Mouse (Mus musculus): ENCODE results near the gene Entpd8. TPM values are rescaled to one million over a fixed set of nuclear protein-coding genes. Genes with fewer than 3 reads are reported as not detected.

Entpd8 gene
- polyA plus RNA-seq, 1 experiment = 0.58 TPM

DNA sequence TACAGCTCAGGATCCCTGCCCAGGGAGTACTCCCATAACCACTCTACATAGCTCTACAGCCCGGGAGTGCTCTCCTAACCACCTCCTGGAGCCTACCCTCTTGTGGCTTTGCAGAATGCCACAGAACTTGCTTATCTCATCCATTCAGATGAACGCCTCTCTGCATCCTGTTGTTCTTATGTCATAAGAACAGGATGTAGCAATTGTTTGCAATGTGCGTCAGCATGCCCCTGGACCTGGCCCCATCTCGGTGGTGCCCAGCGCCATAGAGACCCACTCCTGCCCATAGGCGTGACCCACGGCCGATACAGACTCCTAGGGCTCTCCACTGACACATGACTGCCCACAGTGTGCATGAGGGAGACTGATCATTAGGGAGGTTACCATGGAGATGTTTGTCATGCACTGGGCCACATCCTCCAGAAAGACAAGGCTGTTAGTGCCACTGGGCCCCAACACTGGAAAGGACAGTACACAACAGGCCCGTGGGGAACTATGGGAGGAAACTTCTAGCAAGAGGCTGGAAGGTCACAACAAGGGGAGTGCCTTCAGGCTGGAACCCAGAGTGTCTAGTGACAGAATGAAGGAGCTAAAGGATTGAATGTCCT lies 31.2 kb downstream of the Entpd8 start:
- no peak overlapping the region for H3K27ac ChIP-seq (ENCODE audit: control insufficient read depth, insufficient read depth, low read length)
- DNase-seq = no peak
- WGBS = 6% methylated on average over 9 of the region's 9 CpGs

DNA sequence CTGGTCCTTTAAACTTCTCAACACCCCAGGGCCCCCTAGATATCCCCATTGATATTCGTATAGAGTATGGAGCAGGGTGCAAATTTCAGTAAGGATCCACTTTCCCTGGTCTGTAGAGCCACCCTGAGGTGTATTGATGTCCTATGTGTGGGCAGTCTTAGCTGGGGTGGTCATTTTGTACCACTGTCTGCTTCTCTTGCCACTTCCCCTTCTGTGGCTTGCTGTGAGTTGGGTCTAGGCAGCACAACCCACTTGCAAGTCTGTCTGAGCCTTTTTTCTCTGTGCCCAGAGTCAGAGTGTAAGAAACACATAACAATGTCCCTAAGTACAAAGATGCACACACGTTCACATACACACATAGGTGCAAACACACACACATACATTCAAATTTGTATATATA lies 34.2 kb downstream of the Entpd8 start:
- TF ChIP-seq POLR2A (IDR thresholded peaks at IDR 0.05; ENCODE audit: control insufficient read depth, extremely low read depth, insufficient read depth, low read length, poor library complexity) (no peak), CTCF (IDR thresholded peaks at IDR 0.05; ENCODE audit: borderline replicate concordance, control insufficient read depth, extremely low read depth, insufficient read depth, low read length, poor library complexity) (no peak)
- Histone ChIP-seq H3K27ac (ENCODE audit: control insufficient read depth, insufficient read depth, low read length) (no peak overlapping the region), H3K4me3 (ENCODE audit: control insufficient read depth, insufficient read depth, low read length) (no peak overlapping the region), H3K36me3 (ENCODE audit: control insufficient read depth, insufficient read depth, low read length) (no peaks in the 10 kb centered on the region), H3K4me1 (replicated peaks; ENCODE audit: control insufficient read depth, insufficient read depth, low read length) (peaks cover 8% of the 10 kb centered on the region), H3K27me3 (ENCODE audit: control insufficient read depth, insufficient read depth, low read length) (no peaks in the 10 kb centered on the region)
- WGBS = 36% methylated on average over 2 of the region's 2 CpGs
- DNase-seq = no peak

More for the DNA sequence above, 31.2 kb downstream of the Entpd8 start:
- H3K27me3 ChIP-seq (ENCODE audit: control insufficient read depth, insufficient read depth, low read length) = no peaks in the 10 kb centered on the region
- no peak overlapping the region for H3K4me3 ChIP-seq (ENCODE audit: control insufficient read depth, insufficient read depth, low read length)
- H3K36me3 ChIP-seq (ENCODE audit: control insufficient read depth, insufficient read depth, low read length) = no peaks in the 10 kb centered on the region
- H3K4me1 ChIP-seq (replicated peaks; ENCODE audit: control insufficient read depth, insufficient read depth, low read length) = peaks cover 8% of the 10 kb centered on the region
- TF ChIP-seq POLR2A (IDR thresholded peaks at IDR 0.05; ENCODE audit: control insufficient read depth, extremely low read depth, insufficient read depth, low read length, poor library complexity) = no peak
- no peak for TF ChIP-seq CTCF (IDR thresholded peaks at IDR 0.05; ENCODE audit: borderline replicate concordance, control insufficient read depth, extremely low read depth, insufficient read depth, low read length, poor library complexity)

DNA sequence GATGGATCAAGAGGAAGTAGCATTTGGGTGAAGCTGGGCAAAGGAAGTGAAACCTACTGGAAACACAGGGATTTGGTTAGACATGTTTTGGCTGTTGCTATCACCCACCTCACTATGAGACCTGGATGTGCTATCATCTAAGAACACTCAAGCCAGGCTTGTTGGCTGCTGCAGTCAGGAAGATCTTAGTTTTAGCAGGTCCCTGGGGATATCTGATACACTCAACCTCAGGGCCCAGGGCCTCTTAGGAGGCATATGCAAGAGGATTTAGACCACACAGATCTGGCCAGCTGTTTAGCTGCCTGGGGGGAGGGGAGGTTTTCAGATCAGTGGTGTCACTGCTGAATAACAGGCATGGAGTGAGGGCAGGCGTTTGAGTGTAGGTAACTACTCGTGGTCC lies 35.3 kb downstream of the Entpd8 start:
- 80% methylated on average over 2 of the region's 2 CpGs for WGBS

GRCm38 (mm10) chr2:25120963-25121362 lies 40.9 kb downstream of the Entpd8 start:
- Histone ChIP-seq H3K27ac (ENCODE audit: control insufficient read depth, insufficient read depth, low read length) (no peak overlapping the region), H3K36me3 (ENCODE audit: control insufficient read depth, insufficient read depth, low read length) (no peaks in the 10 kb centered on the region), H3K4me3 (ENCODE audit: control insufficient read depth, insufficient read depth, low read length) (no peak overlapping the region), H3K4me1 (replicated peaks; ENCODE audit: control insufficient read depth, insufficient read depth, low read length) (peaks cover 4% of the 10 kb centered on the region; the same call in 1 of the 2 replicates), H3K27me3 (ENCODE audit: control insufficient read depth, insufficient read depth, low read length) (no peaks in the 10 kb centered on the region)
- TF ChIP-seq POLR2A (IDR thresholded peaks at IDR 0.05; ENCODE audit: control insufficient read depth, extremely low read depth, insufficient read depth, low read length, poor library complexity) (no peak), CTCF (IDR thresholded peaks at IDR 0.05; ENCODE audit: borderline replicate concordance, control insufficient read depth, extremely low read depth, insufficient read depth, low read length, poor library complexity) (no peak)
- 16% methylated on average over 7 of the region's 7 CpGs for WGBS
- no peak for DNase-seq

More for the DNA sequence above, 35.3 kb downstream of the Entpd8 start:
- Histone ChIP-seq H3K4me1 (replicated peaks; ENCODE audit: control insufficient read depth, insufficient read depth, low read length) (peaks cover 8% of the 10 kb centered on the region), H3K27ac (ENCODE audit: control insufficient read depth, insufficient read depth, low read length) (no peak overlapping the region), H3K36me3 (ENCODE audit: control insufficient read depth, insufficient read depth, low read length) (no peaks in the 10 kb centered on the region), H3K4me3 (ENCODE audit: control insufficient read depth, insufficient read depth, low read length) (no peak overlapping the region), H3K27me3 (ENCODE audit: control insufficient read depth, insufficient read depth, low read length) (no peaks in the 10 kb centered on the region)
- DNase-seq = no peak
- TF ChIP-seq CTCF (IDR thresholded peaks at IDR 0.05; ENCODE audit: borderline replicate concordance, control insufficient read depth, extremely low read depth, insufficient read depth, low read length, poor library complexity) = no peak
- TF ChIP-seq POLR2A (IDR thresholded peaks at IDR 0.05; ENCODE audit: control insufficient read depth, extremely low read depth, insufficient read depth, low read length, poor library complexity) = no peak

DNA sequence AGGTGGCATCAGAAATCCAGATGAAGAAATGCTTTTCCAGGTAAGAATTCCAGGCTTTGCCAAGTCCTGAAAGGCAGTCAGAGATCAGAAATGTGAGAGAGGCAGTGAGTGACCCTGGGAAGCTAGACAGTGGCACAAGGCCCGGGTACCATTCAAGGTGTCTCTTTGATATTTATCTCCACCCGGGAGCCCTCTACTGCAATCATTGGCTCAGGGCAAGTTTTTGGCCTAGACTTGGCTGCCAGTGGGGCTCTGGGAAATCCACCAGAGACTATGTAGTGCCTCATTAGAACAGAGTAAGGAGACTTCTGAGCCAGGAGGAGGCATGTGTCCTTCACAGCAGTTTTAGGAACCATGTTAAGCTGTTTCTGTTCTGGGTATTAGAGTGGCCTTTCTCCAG lies 42.6 kb downstream of the Entpd8 start:
- 78% methylated on average over 2 of the region's 2 CpGs for WGBS
- DNase-seq = no peak
- Histone ChIP-seq H3K4me1 (replicated peaks; ENCODE audit: control insufficient read depth, insufficient read depth, low read length) (peaks cover 4% of the 10 kb centered on the region; the same call in 1 of the 2 replicates), H3K4me3 (ENCODE audit: control insufficient read depth, insufficient read depth, low read length) (no peak overlapping the region), H3K27ac (ENCODE audit: control insufficient read depth, insufficient read depth, low read length) (no peak overlapping the region), H3K27me3 (ENCODE audit: control insufficient read depth, insufficient read depth, low read length) (no peaks in the 10 kb centered on the region), H3K36me3 (ENCODE audit: control insufficient read depth, insufficient read depth, low read length) (no peaks in the 10 kb centered on the region)
- TF ChIP-seq CTCF (IDR thresholded peaks at IDR 0.05; ENCODE audit: borderline replicate concordance, control insufficient read depth, extremely low read depth, insufficient read depth, low read length, poor library complexity) (no peak), POLR2A (IDR thresholded peaks at IDR 0.05; ENCODE audit: control insufficient read depth, extremely low read depth, insufficient read depth, low read length, poor library complexity) (no peak)

GRCm38 (mm10) chr2:25123527-25123926 lies 43.4 kb downstream of the Entpd8 start:
- WGBS = 93% methylated on average over 5 of the region's 5 CpGs
- DNase-seq = no peak
- Histone ChIP-seq H3K27me3 (ENCODE audit: control insufficient read depth, insufficient read depth, low read length) (no peaks in the 10 kb centered on the region), H3K36me3 (ENCODE audit: control insufficient read depth, insufficient read depth, low read length) (no peaks in the 10 kb centered on the region), H3K4me1 (replicated peaks; ENCODE audit: control insufficient read depth, insufficient read depth, low read length) (peaks cover 4% of the 10 kb centered on the region; the same call in 1 of the 2 replicates), H3K27ac (ENCODE audit: control insufficient read depth, insufficient read depth, low read length) (no peak overlapping the region), H3K4me3 (ENCODE audit: control insufficient read depth, insufficient read depth, low read length) (no peak overlapping the region)
- TF ChIP-seq CTCF (IDR thresholded peaks at IDR 0.05; ENCODE audit: borderline replicate concordance, control insufficient read depth, extremely low read depth, insufficient read depth, low read length, poor library complexity) (no peak), POLR2A (IDR thresholded peaks at IDR 0.05; ENCODE audit: control insufficient read depth, extremely low read depth, insufficient read depth, low read length, poor library complexity) (no peak)
